Mouse (Mus musculus): Measurements from ENCODE around the gene Cped1. TPM values are rescaled to one million over a fixed set of nuclear protein-coding genes. Genes with fewer than 3 reads are reported as not detected.

Gene Cped1
- polyA plus RNA-seq, 1 experiment from 2014 or later: 26.6 TPM

Other genes starting within 250 kb of the Cped1 start
- gene Tspan12, start 133.4 kb upstream of the Cped1 start, polyA plus RNA-seq (2015; fragmentation: Nextera tagmentation; extraction: Ambion mirVana): 70.2 and 72.9 TPM in 2 replicates
- gene Ing3, start 36.3 kb upstream of the Cped1 start, polyA plus RNA-seq (2015; fragmentation: Nextera tagmentation; extraction: Ambion mirVana): 37.5 and 43.4 TPM in 2 replicates

Data from stomach, embryonic 16.5 days (tissue).